In the genomic region with DNA sequence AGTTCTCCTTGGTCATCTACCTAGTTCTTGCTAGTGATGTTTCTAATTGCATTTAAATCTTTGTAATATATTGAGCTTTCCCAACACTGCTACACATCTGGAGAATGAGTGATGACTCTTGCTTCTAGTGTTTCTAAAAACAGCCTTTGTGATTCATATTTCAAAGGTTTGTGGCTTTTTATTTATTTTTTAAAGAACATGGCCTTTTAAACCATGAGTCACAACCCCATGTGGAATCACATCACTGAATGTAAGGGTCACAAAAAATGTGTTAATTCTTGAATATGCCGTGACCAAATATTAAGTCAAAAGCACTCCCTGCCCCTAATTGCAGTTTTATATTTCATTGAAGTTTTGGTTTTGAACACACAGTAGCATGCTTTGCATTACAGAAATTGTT, we compare ENCODE assay signal across 24 mouse cellular contexts.
"Had no signal": no experiment of that assay in that cellular context is flagged by ENCODE, and none has a peak within 500 bp of the region (broad histone marks: within the 10 kb centered on the region; RNA-seq: fewer than 3 reads in every experiment).

No protein-coding gene starts in this region.

- H3K27me3 ChIP-seq: hindbrain, embryonic 12.5 days; kidney, embryonic 15.5 days; limb, embryonic 13.5 days; limb, embryonic 15.5 days; liver, embryonic 13.5 days had no signal

- DNase-seq: gastrocnemius, postnatal 14 days; gastrocnemius, postnatal 36 days; heart, adult 11 months; heart, adult 2 months; heart, postnatal 10 days; heart, postnatal 4 days; kidney, adult 11 months; kidney, adult 2 months; kidney, adult 9 months; kidney, postnatal 14 days; kidney, postnatal 36 days; layer of hippocampus, adult 9-11 months; left cerebral cortex, postnatal 4 days; liver, embryonic 13.5 days; liver, postnatal 0 days had no signal

- H3K4me3 ChIP-seq: heart, adult 2 months; heart, embryonic 10.5 days; heart, embryonic 12.5 days; hindbrain, embryonic 10.5 days; hindbrain, embryonic 12.5 days; kidney, embryonic 15.5 days; left cerebral cortex, adult 2 months; limb, embryonic 13.5 days; limb, embryonic 15.5 days; liver, embryonic 13.5 days; liver, embryonic 15.5 days had no signal

- H3K36me3 ChIP-seq: heart, embryonic 10.5 days; heart, embryonic 12.5 days; hindbrain, embryonic 10.5 days; hindbrain, embryonic 12.5 days; kidney, embryonic 15.5 days; limb, embryonic 13.5 days; limb, embryonic 15.5 days; liver, embryonic 13.5 days; liver, embryonic 15.5 days had no signal
